Mouse (Mus musculus): ENCODE measurements around the gene Plod1.
A peak's percentile ranks its signal among the peaks of the same experiment; 100 is the strongest.

Gene Plod1

GRCm38 (mm10) chr4:147937486-147937885 is 919 bp upstream of the Plod1 start:
- no peak for DNase-seq

- DNase-seq, result no peak
These were observed 454 bp upstream of the Plod1 start for GRCm38 (mm10) chr4:147937021-147937420.

GRCm38 (mm10) chr4:147935904-147936303 is 663 bp downstream of the Plod1 start:
- no peak for DNase-seq

GRCm38 (mm10) chr4:147934611-147935010 is 2.0 kb downstream of the Plod1 start:
- no peak for DNase-seq

- DNase-seq, result no peak
These were observed 2.4 kb downstream of the Plod1 start for GRCm38 (mm10) chr4:147934134-147934533.

- no peak for DNase-seq
These were observed 5.6 kb downstream of the Plod1 start for GRCm38 (mm10) chr4:147930946-147931345.

GRCm38 (mm10) chr4:147928540-147928939 is 8.0 kb downstream of the Plod1 start:
- no peak for DNase-seq

GRCm38 (mm10) chr4:147928136-147928535 is 8.4 kb downstream of the Plod1 start:
- DNase-seq, result no peak

GRCm38 (mm10) chr4:147927705-147928104 is 8.9 kb downstream of the Plod1 start:
- DNase-seq, result no peak

GRCm38 (mm10) chr4:147922341-147922740 is 14.2 kb downstream of the Plod1 start:
- DNase-seq, result no peak

GRCm38 (mm10) chr4:147920973-147921372 is 15.6 kb downstream of the Plod1 start:
- no peak for DNase-seq

GRCm38 (mm10) chr4:147918459-147919121 is 18.0 kb downstream of the Plod1 start:
- peak; percentile 46 for DNase-seq

- no peak for DNase-seq
These were observed 27.1 kb downstream of the Plod1 start for GRCm38 (mm10) chr4:147909486-147909885.

- DNase-seq, result no peak
These were observed 30.3 kb downstream of the Plod1 start for GRCm38 (mm10) chr4:147906230-147906629.

GRCm38 (mm10) chr4:147905090-147905659 is 31.4 kb downstream of the Plod1 start:
- DNase-seq, result no peak

- DNase-seq, result peak; percentile 85
These were observed 32.1 kb downstream of the Plod1 start, which contains the start of gene Mfn2 for GRCm38 (mm10) chr4:147904313-147905089. TSS of gene Mfn2 (minus strand) at chr4:147904704.

- no peak for DNase-seq
These were observed 33.0 kb downstream of the Plod1 start for GRCm38 (mm10) chr4:147903601-147904000.

GRCm38 (mm10) chr4:147902906-147903500 is 33.6 kb downstream of the Plod1 start:
- DNase-seq, result no peak

GRCm38 (mm10) chr4:147900452-147900851 is 36.1 kb downstream of the Plod1 start:
- no peak for DNase-seq

- DNase-seq, result no peak
These were observed 39.2 kb downstream of the Plod1 start for GRCm38 (mm10) chr4:147897348-147897747.

- DNase-seq, result no peak
These were observed 40.2 kb downstream of the Plod1 start for GRCm38 (mm10) chr4:147896411-147896810.

- no peak for DNase-seq
These were observed 40.7 kb downstream of the Plod1 start for GRCm38 (mm10) chr4:147895815-147896330.

GRCm38 (mm10) chr4:147890341-147890740 is 46.2 kb downstream of the Plod1 start:
- no peak for DNase-seq
